Mouse (Mus musculus): ENCODE measurements around the gene 9430097D07Rik.

9430097D07Rik gene

GRCm38 (mm10) chr2:32597248-32597647 is 21.8 kb upstream of the 9430097D07Rik start:
- DNase-seq (ENCODE audit: low spot score in 2 of 2): no peak

GRCm38 (mm10) chr2:32596725-32597124 is 21.2 kb upstream of the 9430097D07Rik start:
- DNase-seq (ENCODE audit: low spot score in 2 of 2): peak in 1 of 2 experiments; percentile 82

- no peak for DNase-seq (ENCODE audit: low spot score in 2 of 2)
Observed at GRCm38 (mm10) chr2:32591249-32591648, 15.8 kb upstream of the 9430097D07Rik start.

GRCm38 (mm10) chr2:32590224-32590623 is 14.7 kb upstream of the 9430097D07Rik start:
- DNase-seq (ENCODE audit: low spot score in 2 of 2): no peak

GRCm38 (mm10) chr2:32589213-32589795 is 13.8 kb upstream of the 9430097D07Rik start:
- DNase-seq (ENCODE audit: low spot score in 2 of 2): peak in 1 of 2 experiments; percentile 71

GRCm38 (mm10) chr2:32587731-32588321 is 12.3 kb upstream of the 9430097D07Rik start:
- no peak for DNase-seq (ENCODE audit: low spot score in 2 of 2)

GRCm38 (mm10) chr2:32586871-32587351 is 11.4 kb upstream of the 9430097D07Rik start, which contains the start of gene St6galnac4:
Gene St6galnac4 (plus strand): TSS chr2:32587095.
- peak; percentile 74 to 90 for DNase-seq (ENCODE audit: low spot score in 2 of 2)

GRCm38 (mm10) chr2:32585149-32585714 is 9.7 kb upstream of the 9430097D07Rik start:
- DNase-seq (ENCODE audit: low spot score in 2 of 2): no peak

- DNase-seq (ENCODE audit: low spot score in 2 of 2): peak; percentile 40 to 82
Observed at GRCm38 (mm10) chr2:32582830-32583799, 7.6 kb upstream of the 9430097D07Rik start.

- peak; percentile 36 to 64 for DNase-seq (ENCODE audit: low spot score in 2 of 2)
Observed at GRCm38 (mm10) chr2:32581450-32582095, 6.1 kb upstream of the 9430097D07Rik start.

- no peak for DNase-seq (ENCODE audit: low spot score in 2 of 2)
Observed at GRCm38 (mm10) chr2:32578146-32579046, 2.9 kb upstream of the 9430097D07Rik start.

GRCm38 (mm10) chr2:32576532-32576931 is 1.0 kb upstream of the 9430097D07Rik start:
- DNase-seq (ENCODE audit: low spot score in 2 of 2): no peak

- DNase-seq (ENCODE audit: low spot score in 2 of 2): peak; percentile 41 to 71
Observed at GRCm38 (mm10) chr2:32574901-32575585, 441 bp downstream of the 9430097D07Rik start.

GRCm38 (mm10) chr2:32574497-32574896 is 987 bp downstream of the 9430097D07Rik start, which contains the start of gene Pip5kl1:
Gene Pip5kl1 (plus strand): TSS chr2:32574797.
- DNase-seq (ENCODE audit: low spot score in 2 of 2): no peak

GRCm38 (mm10) chr2:32572196-32572595 is 3.3 kb downstream of the 9430097D07Rik start:
- no peak for DNase-seq (ENCODE audit: low spot score in 2 of 2)

- DNase-seq (ENCODE audit: low spot score in 2 of 2): peak; percentile 73 to 85
Observed at GRCm38 (mm10) chr2:32570698-32571494, 4.6 kb downstream of the 9430097D07Rik start, which contains the start of gene Dpm2. Gene Dpm2 (plus strand): TSS chr2:32570858.

GRCm38 (mm10) chr2:32568941-32569340 is 6.5 kb downstream of the 9430097D07Rik start:
- DNase-seq (ENCODE audit: low spot score in 2 of 2): no peak

- no peak for DNase-seq (ENCODE audit: low spot score in 2 of 2)
Observed at GRCm38 (mm10) chr2:32568149-32568548, 7.3 kb downstream of the 9430097D07Rik start.
